Mouse (Mus musculus): Measurements from ENCODE around the gene Gm20837. TPM values are rescaled to one million over a fixed set of nuclear protein-coding genes. Genes with fewer than 3 reads are reported as not detected.
"Not testable (repeated sequence)": the region's sequence is repeated elsewhere in the genome, so short reads cannot be mapped to it uniquely, and the experiment has no call there.

The Gm20837 gene
- not detected in 2 replicates for polyA plus RNA-seq (2012; rRNA removed)

GRCm38 (mm10) chrY:90400948-90401347 is at the start of gene Gm20837:
TSS of gene Gm20837 (plus strand) at chrY:90401248.
- not testable (repeated sequence) for H3K36me3 ChIP-seq (ENCODE audit: control insufficient read depth, insufficient read depth, low read length); DNase-seq (ENCODE audit: low read depth in 1 of 2, low spot score in 2 of 2); H3K4me1 ChIP-seq (ENCODE audit: control insufficient read depth, insufficient read depth, insufficient read length); H3K27ac ChIP-seq (ENCODE audit: insufficient read depth, low read length); H3K4me3 ChIP-seq (ENCODE audit: extremely low read depth, insufficient read depth, insufficient read length); H3K27me3 ChIP-seq (ENCODE audit: control insufficient read depth, insufficient read depth, low read length)
- WGBS, result no CpG with 5 or more reads among the region's 7 CpGs

Measured in spleen, adult 2 months (tissue).